Mouse (Mus musculus): Measurements from ENCODE around the gene Klc4. TPM values are rescaled to one million over a fixed set of nuclear protein-coding genes. Genes with fewer than 3 reads are reported as not detected.
A peak's percentile ranks its signal among the peaks of the same experiment; 100 is the strongest.

Gene Klc4
- polyA plus RNA-seq, 1 experiment from 2014 or later: 16.5 TPM

DNA sequence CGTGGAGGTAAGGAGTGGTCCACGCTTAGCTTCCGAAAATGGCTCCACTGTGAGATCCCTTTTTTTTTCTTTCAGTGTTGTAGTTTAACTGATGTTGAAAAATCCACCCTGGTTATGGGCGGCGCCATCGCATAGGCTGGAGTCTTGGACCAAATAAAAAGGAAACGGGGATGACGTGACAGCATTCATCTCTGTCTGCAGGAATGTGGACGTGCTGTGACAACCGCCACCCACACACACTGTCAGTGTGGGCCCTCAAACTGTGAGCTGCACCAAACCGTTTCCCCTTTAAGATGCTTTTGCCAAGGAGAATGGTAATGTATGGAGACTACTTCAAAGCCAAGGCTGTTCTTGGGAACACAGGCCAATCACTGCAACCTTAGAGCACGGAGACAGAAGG, 39.8 kb downstream of the Klc4 start:
- 84% methylated on average over 12 of the region's 12 CpGs for WGBS (ENCODE audit: insufficient replicate concordance)
- Histone ChIP-seq H3K4me2 (no peak overlapping the region), H3K36me3 (ENCODE audit: control insufficient read depth, insufficient read depth, low read length) (no peaks in the 10 kb centered on the region), H3K4me3 (ENCODE audit: low read depth, low read length) (no peak overlapping the region), H3K9ac (ENCODE audit: low read depth, low read length) (no peak overlapping the region), H3K9me3 (replicated peaks; ENCODE audit: control insufficient read depth, low read length) (no peaks in the 10 kb centered on the region), H3K27ac (ENCODE audit: low read depth, low read length) (no peak overlapping the region), H3K27me3 (ENCODE audit: control insufficient read depth, insufficient read depth, low read length) (no peaks in the 10 kb centered on the region), H3K4me1 (ENCODE audit: control insufficient read depth, insufficient read depth, low read length) (peaks cover 28% of the 10 kb centered on the region)
- ATAC-seq (replicated peaks; ENCODE audit: insufficient number of reproducible peaks, low FRiP score, low TSS enrichment): no peak

DNA sequence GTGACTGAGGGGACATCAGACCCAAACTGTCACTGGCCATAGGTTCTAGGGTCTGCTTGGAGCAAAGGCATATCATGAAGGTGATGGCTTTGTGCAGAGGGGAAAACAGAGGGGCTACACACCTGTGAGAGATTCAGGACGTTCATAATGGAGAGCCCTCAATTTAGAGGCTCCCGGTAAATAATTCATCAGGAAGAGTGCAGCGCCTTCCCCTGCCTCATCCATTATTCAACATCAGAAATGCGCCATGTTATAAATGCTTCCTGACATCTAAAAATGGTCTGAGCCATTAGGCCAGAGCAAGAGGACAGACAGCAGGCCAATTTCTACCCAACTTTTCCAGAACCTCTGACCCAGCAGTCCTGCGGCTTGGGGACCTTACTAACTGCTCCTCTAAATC, 40.7 kb downstream of the Klc4 start:
- H3K27me3 ChIP-seq (ENCODE audit: control insufficient read depth, insufficient read depth, low read length): no peaks in the 10 kb centered on the region
- H3K36me3 ChIP-seq (ENCODE audit: control insufficient read depth, insufficient read depth, low read length): no peaks in the 10 kb centered on the region
- H3K4me3 ChIP-seq (ENCODE audit: low read depth, low read length): no peak overlapping the region
- H3K27ac ChIP-seq (ENCODE audit: low read depth, low read length): 0 out of 2 replicates have a peak overlapping the region, but pooled peaks have one; percentile 17
- 78% methylated on average over 5 of the region's 5 CpGs for WGBS (ENCODE audit: insufficient replicate concordance)
- H3K4me1 ChIP-seq (ENCODE audit: control insufficient read depth, insufficient read depth, low read length): peaks cover 25% of the 10 kb centered on the region
- H3K9me3 ChIP-seq (replicated peaks; ENCODE audit: control insufficient read depth, low read length): no peaks in the 10 kb centered on the region
- ATAC-seq (replicated peaks; ENCODE audit: insufficient number of reproducible peaks, low FRiP score, low TSS enrichment): no peak
- H3K9ac ChIP-seq (ENCODE audit: low read depth, low read length): 0 out of 2 replicates have a peak overlapping the region, but pooled peaks have one; percentile 22
- H3K4me2 ChIP-seq: no peak overlapping the region

DNA sequence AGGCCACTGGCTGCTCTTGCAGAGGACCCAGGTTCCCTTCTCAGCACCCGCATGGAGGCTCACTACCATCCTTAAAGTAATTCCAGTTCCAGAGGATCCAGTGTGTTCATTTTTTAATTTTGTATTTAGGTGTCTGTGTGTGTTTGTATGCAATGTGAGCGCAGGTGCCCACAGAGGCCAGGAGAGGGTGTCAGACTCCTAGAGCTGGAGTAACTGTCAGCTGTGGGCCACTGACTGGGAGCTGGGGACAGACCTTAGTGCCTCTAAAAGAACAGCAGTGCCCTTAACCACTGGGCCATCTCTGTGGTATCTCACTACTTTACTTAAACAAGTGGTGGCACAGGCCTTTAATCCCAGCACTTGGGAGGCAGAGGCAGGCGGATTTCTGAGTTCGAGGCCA, 42.6 kb downstream of the Klc4 start:
- Histone ChIP-seq H3K4me1 (ENCODE audit: control insufficient read depth, insufficient read depth, low read length) (peaks cover 20% of the 10 kb centered on the region), H3K4me3 (ENCODE audit: low read depth, low read length) (no peak overlapping the region), H3K27ac (ENCODE audit: low read depth, low read length) (no peak overlapping the region), H3K27me3 (ENCODE audit: control insufficient read depth, insufficient read depth, low read length) (no peaks in the 10 kb centered on the region), H3K36me3 (ENCODE audit: control insufficient read depth, insufficient read depth, low read length) (no peaks in the 10 kb centered on the region), H3K9ac (ENCODE audit: low read depth, low read length) (no peak overlapping the region), H3K4me2 (no peak overlapping the region), H3K9me3 (replicated peaks; ENCODE audit: control insufficient read depth, low read length) (no peaks in the 10 kb centered on the region)
- no peak for ATAC-seq (replicated peaks; ENCODE audit: insufficient number of reproducible peaks, low FRiP score, low TSS enrichment)
- WGBS (ENCODE audit: insufficient replicate concordance): 91% methylated on average over 4 of the region's 4 CpGs

DNA sequence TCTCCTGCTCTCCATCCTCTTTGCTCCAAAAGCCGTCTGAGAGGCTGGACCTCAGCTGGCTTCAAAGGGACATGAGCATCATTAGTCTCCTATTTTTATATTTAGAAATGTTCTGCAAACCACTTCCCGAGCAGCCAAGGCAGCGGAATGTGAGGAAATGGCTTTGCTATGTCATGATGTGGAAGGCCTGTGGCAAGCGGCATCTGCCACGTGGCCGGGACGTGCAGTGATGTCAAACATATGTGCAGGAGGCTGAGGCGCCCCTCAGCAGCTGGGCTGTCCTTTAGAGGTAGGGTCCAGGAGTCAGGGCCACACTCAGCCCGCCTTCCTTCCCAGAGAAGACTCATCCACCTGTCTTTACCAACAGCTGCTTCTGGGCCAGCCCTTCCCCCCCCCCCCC, 43.6 kb downstream of the Klc4 start:
- Histone ChIP-seq H3K36me3 (ENCODE audit: control insufficient read depth, insufficient read depth, low read length) (no peaks in the 10 kb centered on the region), H3K9ac (ENCODE audit: low read depth, low read length) (no peak overlapping the region), H3K27ac (ENCODE audit: low read depth, low read length) (no peak overlapping the region), H3K4me2 (no peak overlapping the region), H3K4me3 (ENCODE audit: low read depth, low read length) (no peak overlapping the region), H3K9me3 (replicated peaks; ENCODE audit: control insufficient read depth, low read length) (no peaks in the 10 kb centered on the region), H3K27me3 (ENCODE audit: control insufficient read depth, insufficient read depth, low read length) (no peaks in the 10 kb centered on the region), H3K4me1 (ENCODE audit: control insufficient read depth, insufficient read depth, low read length) (peaks cover 20% of the 10 kb centered on the region)
- no peak for ATAC-seq (replicated peaks; ENCODE audit: insufficient number of reproducible peaks, low FRiP score, low TSS enrichment)
- 62% methylated on average over 9 of the region's 9 CpGs for WGBS (ENCODE audit: insufficient replicate concordance)

DNA sequence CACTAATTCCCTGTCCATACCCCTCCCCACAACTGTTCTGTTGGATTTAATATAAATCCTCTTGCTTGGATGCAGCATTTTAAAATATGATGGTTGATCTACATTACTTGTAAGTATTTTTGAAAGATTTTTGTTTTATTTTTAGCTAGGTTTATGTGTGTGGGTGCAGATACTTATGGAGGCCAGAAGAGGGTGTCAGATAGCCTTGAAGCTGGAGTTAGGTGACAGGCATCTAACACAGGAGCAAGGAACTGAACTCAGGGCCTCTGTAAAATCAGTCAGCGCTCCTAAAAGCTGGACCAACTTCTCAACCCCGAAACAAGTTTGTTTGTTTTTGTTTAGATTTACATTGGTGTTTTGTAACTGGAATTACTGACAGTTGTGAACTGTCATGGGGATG, 45.3 kb downstream of the Klc4 start:
- no peak for ATAC-seq (replicated peaks; ENCODE audit: insufficient number of reproducible peaks, low FRiP score, low TSS enrichment)
- no peak overlapping the region for H3K27ac ChIP-seq (ENCODE audit: low read depth, low read length)
- peaks cover 20% of the 10 kb centered on the region for H3K4me1 ChIP-seq (ENCODE audit: control insufficient read depth, insufficient read depth, low read length)
- no peaks in the 10 kb centered on the region for H3K36me3 ChIP-seq (ENCODE audit: control insufficient read depth, insufficient read depth, low read length)
- no peak overlapping the region for H3K4me3 ChIP-seq (ENCODE audit: low read depth, low read length)
- 81% methylated on average over 2 of the region's 2 CpGs for WGBS (ENCODE audit: insufficient replicate concordance)
- no peak overlapping the region for H3K4me2 ChIP-seq
- H3K9ac ChIP-seq (ENCODE audit: low read depth, low read length): no peak overlapping the region
- no peaks in the 10 kb centered on the region for H3K9me3 ChIP-seq (replicated peaks; ENCODE audit: control insufficient read depth, low read length)
- H3K27me3 ChIP-seq (ENCODE audit: control insufficient read depth, insufficient read depth, low read length): no peaks in the 10 kb centered on the region

DNA sequence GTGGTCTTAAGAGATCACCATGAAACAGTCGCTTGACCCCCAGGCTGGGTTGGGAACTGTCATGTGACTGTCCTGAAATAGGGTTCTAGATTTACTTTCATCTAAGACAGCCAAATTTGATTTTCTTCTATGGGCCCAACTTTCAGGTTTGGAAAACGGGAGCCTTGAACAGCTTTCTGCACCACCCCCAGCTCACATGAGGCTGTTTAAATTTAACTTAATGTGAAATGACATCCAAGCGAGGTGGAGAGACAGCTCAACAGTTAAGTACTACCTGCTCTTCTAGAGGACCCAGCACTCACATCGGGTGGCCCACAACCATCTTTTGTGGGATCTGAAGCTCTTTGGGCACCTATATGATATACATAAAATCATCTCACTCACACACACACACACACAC, 46.9 kb downstream of the Klc4 start:
- WGBS (ENCODE audit: insufficient replicate concordance): 76% methylated on average over 4 of the region's 4 CpGs
- ATAC-seq (replicated peaks; ENCODE audit: insufficient number of reproducible peaks, low FRiP score, low TSS enrichment): no peak
- no peaks in the 10 kb centered on the region for H3K27me3 ChIP-seq (ENCODE audit: control insufficient read depth, insufficient read depth, low read length)
- H3K9ac ChIP-seq (ENCODE audit: low read depth, low read length): no peak overlapping the region
- no peak overlapping the region for H3K27ac ChIP-seq (ENCODE audit: low read depth, low read length)
- no peaks in the 10 kb centered on the region for H3K9me3 ChIP-seq (replicated peaks; ENCODE audit: control insufficient read depth, low read length)
- H3K4me1 ChIP-seq (ENCODE audit: control insufficient read depth, insufficient read depth, low read length): peaks cover 21% of the 10 kb centered on the region
- no peak overlapping the region for H3K4me3 ChIP-seq (ENCODE audit: low read depth, low read length)
- H3K36me3 ChIP-seq (ENCODE audit: control insufficient read depth, insufficient read depth, low read length): no peaks in the 10 kb centered on the region
- H3K4me2 ChIP-seq: no peak overlapping the region

DNA sequence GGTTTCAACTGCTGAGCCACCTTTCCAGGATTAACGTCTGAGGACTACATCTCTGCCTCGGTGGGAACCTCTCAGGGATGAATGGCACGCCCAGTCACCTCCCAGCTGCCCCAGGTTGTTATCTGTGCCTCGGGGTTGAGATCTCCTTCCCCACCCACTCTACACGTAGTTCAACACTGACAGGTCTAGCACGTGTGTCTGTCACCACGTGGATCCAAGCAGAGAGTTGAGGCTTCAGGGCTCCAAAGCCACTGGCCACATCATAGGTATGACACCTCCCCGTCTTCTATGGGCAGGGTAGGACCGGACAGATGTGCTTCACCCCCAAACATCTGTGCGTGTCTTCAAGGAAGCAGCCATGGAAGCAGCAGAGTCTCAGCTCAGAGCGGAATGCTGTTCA, 47.9 kb downstream of the Klc4 start:
- H3K36me3 ChIP-seq (ENCODE audit: control insufficient read depth, insufficient read depth, low read length): no peaks in the 10 kb centered on the region
- no peaks in the 10 kb centered on the region for H3K27me3 ChIP-seq (ENCODE audit: control insufficient read depth, insufficient read depth, low read length)
- H3K4me3 ChIP-seq (ENCODE audit: low read depth, low read length): no peak overlapping the region
- H3K4me2 ChIP-seq: no peak overlapping the region
- ATAC-seq (replicated peaks; ENCODE audit: insufficient number of reproducible peaks, low FRiP score, low TSS enrichment): no peak
- no peaks in the 10 kb centered on the region for H3K9me3 ChIP-seq (replicated peaks; ENCODE audit: control insufficient read depth, low read length)
- H3K4me1 ChIP-seq (ENCODE audit: control insufficient read depth, insufficient read depth, low read length): peaks cover 25% of the 10 kb centered on the region
- no peak overlapping the region for H3K9ac ChIP-seq (ENCODE audit: low read depth, low read length)
- no peak overlapping the region for H3K27ac ChIP-seq (ENCODE audit: low read depth, low read length)
- WGBS (ENCODE audit: insufficient replicate concordance): 80% methylated on average over 11 of the region's 11 CpGs

DNA sequence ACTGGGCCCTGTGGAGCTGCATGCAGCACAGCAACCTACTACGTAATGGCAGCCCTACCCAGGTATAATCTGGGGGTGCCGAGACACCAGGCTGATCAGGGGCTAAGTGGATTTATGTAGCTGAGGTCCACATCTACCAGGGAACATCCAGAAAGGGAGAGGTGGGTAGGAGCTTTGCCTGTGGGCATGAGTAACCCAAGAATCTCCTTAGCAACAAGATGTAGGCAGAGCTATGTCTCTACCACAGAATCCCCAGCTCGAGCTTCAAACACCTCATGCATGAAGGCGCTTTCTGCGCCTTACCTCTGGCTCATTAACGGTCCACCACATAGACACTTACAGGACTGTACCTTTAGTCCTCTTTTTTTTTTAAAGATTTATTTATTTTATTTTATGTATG, 50.5 kb downstream of the Klc4 start:
- peak overlapping the region; percentile 70 for H3K27ac ChIP-seq (ENCODE audit: low read depth, low read length)

DNA sequence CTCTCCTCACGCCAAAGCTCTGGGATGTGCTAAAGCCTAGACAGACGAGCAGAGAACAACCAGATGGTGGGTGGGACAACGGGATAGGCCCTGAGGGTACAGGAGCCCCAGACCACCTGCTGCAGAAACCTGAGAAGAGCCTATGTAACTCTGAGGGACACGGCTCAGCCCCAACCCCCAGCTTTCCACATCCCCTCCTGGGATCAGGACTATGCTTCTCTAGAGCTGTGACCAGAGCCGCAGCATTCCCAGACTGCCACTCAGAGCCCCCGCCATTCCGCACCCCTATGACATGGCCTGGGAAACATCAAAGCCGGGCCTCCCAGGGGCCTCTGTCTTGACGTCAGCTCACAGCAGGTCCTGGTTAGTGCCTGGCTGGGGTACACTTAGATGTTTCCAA, 51.2 kb downstream of the Klc4 start:
- Histone ChIP-seq H3K27me3 (ENCODE audit: control insufficient read depth, insufficient read depth, low read length) (no peaks in the 10 kb centered on the region), H3K9ac (ENCODE audit: low read depth, low read length) (peak overlapping the region; percentile 28; the same call in 1 of the 2 replicates), H3K27ac (ENCODE audit: low read depth, low read length) (peak overlapping the region; percentile 70), H3K36me3 (ENCODE audit: control insufficient read depth, insufficient read depth, low read length) (peaks cover 11% of the 10 kb centered on the region; the same call in 1 of the 2 replicates), H3K4me2 (no peak overlapping the region; the same call in 1 of the 2 replicates), H3K4me3 (ENCODE audit: low read depth, low read length) (no peak overlapping the region), H3K4me1 (ENCODE audit: control insufficient read depth, insufficient read depth, low read length) (peaks cover 16% of the 10 kb centered on the region; the same call in 1 of the 2 replicates), H3K9me3 (replicated peaks; ENCODE audit: control insufficient read depth, low read length) (no peaks in the 10 kb centered on the region)
- ATAC-seq (replicated peaks; ENCODE audit: insufficient number of reproducible peaks, low FRiP score, low TSS enrichment): peak; percentile 43; the same call in 1 of the 2 replicates
- 26% methylated on average over 9 of the region's 9 CpGs for WGBS (ENCODE audit: insufficient replicate concordance)

More for the DNA sequence above, 50.5 kb downstream of the Klc4 start:
- Histone ChIP-seq H3K36me3 (ENCODE audit: control insufficient read depth, insufficient read depth, low read length) (peaks cover 8% of the 10 kb centered on the region; the same call in 1 of the 2 replicates), H3K4me3 (ENCODE audit: low read depth, low read length) (no peak overlapping the region), H3K27me3 (ENCODE audit: control insufficient read depth, insufficient read depth, low read length) (no peaks in the 10 kb centered on the region), H3K9ac (ENCODE audit: low read depth, low read length) (0 out of 2 replicates have a peak overlapping the region, but pooled peaks have one; percentile 12), H3K4me1 (ENCODE audit: control insufficient read depth, insufficient read depth, low read length) (peaks cover 16% of the 10 kb centered on the region; the same call in 1 of the 2 replicates), H3K9me3 (replicated peaks; ENCODE audit: control insufficient read depth, low read length) (no peaks in the 10 kb centered on the region), H3K4me2 (no peak overlapping the region)
- WGBS (ENCODE audit: insufficient replicate concordance): 72% methylated on average over 6 of the region's 6 CpGs
- no peak for ATAC-seq (replicated peaks; ENCODE audit: insufficient number of reproducible peaks, low FRiP score, low TSS enrichment)
